Comparison of ENCODE assay signal across 9 mouse cellular contexts in genomic region chr7:63925413-63926360, GRCm38 (mm10). TPM values are rescaled to one million over a fixed set of nuclear protein-coding genes. Genes with fewer than 3 reads are reported as not detected.
A peak's percentile ranks its signal among the peaks of the same experiment; 100 is the strongest.
DNase-seq lines count a peak whose midpoint lies in the region; ATAC-seq and TF ChIP-seq lines count a peak whose summit lies in the region.
"Had no signal": no experiment of that assay in that cellular context is flagged by ENCODE, and none has a peak within 500 bp of the region (broad histone marks: within the 10 kb centered on the region; RNA-seq: fewer than 3 reads in every experiment).

No protein-coding gene starts in this region.

- H3K79me2 ChIP-seq in C2C12 (ENCODE audit: control insufficient read depth, insufficient read depth), result peaks cover 96% of the 10 kb centered on the region

- no peaks in the 10 kb centered on the region for H3K36me3 ChIP-seq in C2C12 (ENCODE audit: control insufficient read depth, insufficient read depth)
- no peaks in the 10 kb centered on the region for H3K36me3 ChIP-seq in embryonic facial prominence, embryonic 15.5 days
- no peaks in the 10 kb centered on the region for H3K36me3 ChIP-seq in midbrain, embryonic 14.5 days (ENCODE audit: control insufficient read depth, insufficient read depth, low read length)

- peak; percentile 22; the same call in 1 of the 2 replicates for ATAC-seq in embryonic facial prominence, embryonic 15.5 days (ENCODE audit: insufficient number of reproducible peaks, low FRiP score, low TSS enrichment, low read depth)
- ATAC-seq in midbrain, embryonic 14.5 days (ENCODE audit: low FRiP score, low TSS enrichment), result 0 out of 2 replicates have a peak, but pooled peaks have one; percentile 22

- H3K4me2 ChIP-seq in embryonic facial prominence, embryonic 15.5 days (replicated peaks), result peak overlapping the region; percentile 29
- no peak overlapping the region for H3K4me2 ChIP-seq in midbrain, embryonic 14.5 days (ENCODE audit: low read length)

- no peak overlapping the region for H3K9ac ChIP-seq in embryonic facial prominence, embryonic 15.5 days
- H3K9ac ChIP-seq in midbrain, embryonic 14.5 days (replicated peaks; ENCODE audit: low read length), result no peak overlapping the region

- TF ChIP-seq CTCF in C2C12 (IDR thresholded peaks at IDR 0.05; ENCODE audit: control insufficient read depth, insufficient read depth, insufficient read length), result no peak
- no peak for TF ChIP-seq CTCF in left cerebral cortex, adult 2 months (IDR thresholded peaks at IDR 0.05)

- no peaks in the 10 kb centered on the region for H3K27me3 ChIP-seq in C2C12 (ENCODE audit: control insufficient read depth, insufficient read depth, insufficient read length)
- no peaks in the 10 kb centered on the region for H3K27me3 ChIP-seq in embryonic facial prominence, embryonic 15.5 days
- H3K27me3 ChIP-seq in midbrain, embryonic 14.5 days (ENCODE audit: control insufficient read depth, insufficient read depth, low read length), result no peaks in the 10 kb centered on the region

- intact Hi-C loops in heart, postnatal 36 days (cut with DNase I), result no loop called here
- intact Hi-C loops in left cerebral cortex, adult 2 months (cut with DNase I), result loop anchor here (1.0 to 2.0 kb wide), 3 partner anchors 11 to 67 kb away; no protein-coding TSS in a partner anchor

- peak overlapping the region; percentile 76 for H3K27ac ChIP-seq in embryonic facial prominence, embryonic 15.5 days (replicated peaks)
- peak overlapping the region; percentile 95 for H3K27ac ChIP-seq in left cerebral cortex, adult 2 months
- H3K27ac ChIP-seq in midbrain, embryonic 14.5 days (replicated peaks; ENCODE audit: low read depth, low read length), result no peak overlapping the region

- peak overlapping the region; percentile 7 for H3K4me3 ChIP-seq in C2C12 (ENCODE audit: insufficient read depth, poor library complexity, severe bottlenecking)
- H3K4me3 ChIP-seq in embryonic facial prominence, embryonic 15.5 days (replicated peaks), result no peak overlapping the region
- no peak overlapping the region for H3K4me3 ChIP-seq in left cerebral cortex, adult 2 months
- no peak overlapping the region for H3K4me3 ChIP-seq in midbrain, embryonic 14.5 days (replicated peaks; ENCODE audit: low read depth, low read length)

- H3K9me3 ChIP-seq in embryonic facial prominence, embryonic 15.5 days (replicated peaks), result no peaks in the 10 kb centered on the region
- H3K9me3 ChIP-seq in midbrain, embryonic 14.5 days (ENCODE audit: control insufficient read depth, low read length), result no peaks in the 10 kb centered on the region

- H3K4me1 ChIP-seq in embryonic facial prominence, embryonic 15.5 days, result peaks cover 48% of the 10 kb centered on the region
- H3K4me1 ChIP-seq in midbrain, embryonic 14.5 days (ENCODE audit: control insufficient read depth, insufficient read depth, low read length), result peaks cover 14% of the 10 kb centered on the region

- WGBS in embryonic facial prominence, embryonic 15.5 days, result 47% methylated on average over 14 of the region's 14 CpGs
- 79% methylated on average over 14 of the region's 14 CpGs for WGBS in midbrain, embryonic 14.5 days

- DNase-seq in cerebellum, adult 9-10 months, result peak; percentile 57
- DNase-seq in cerebellum, adult 8-10 months, result no peak
- DNase-seq in heart, postnatal 36 days, result peak; percentile 73 to 80
- peak; percentile 72 to 74 for DNase-seq in left cerebral cortex, adult 2 months (ENCODE audit: extremely low spot score in 1 of 2, low spot score in 2 of 2)
- DNase-seq in midbrain, embryonic 14.5 days, result peak; percentile 43
- peak; percentile 66 to 78 for DNase-seq in thymus, adult 18-20 months

- peaks cover 85% of the 10 kb centered on the region for H3K79me3 ChIP-seq in C2C12 (ENCODE audit: low read depth)

- peak overlapping the region; percentile 52 for H3ac ChIP-seq in C2C12 (ENCODE audit: control insufficient read depth, insufficient read length, low read depth)

TF ChIP-seq in C2C12, 6 proteins besides CTCF, POLR2A, EP300 and RAD21:
- TF ChIP-seq CEBPB (IDR thresholded peaks at IDR 0.05; ENCODE audit: low read depth), result no peak
- TF ChIP-seq USF1 (IDR thresholded peaks at IDR 0.05; ENCODE audit: low read depth), result no peak
- no peak for TF ChIP-seq MYOG (IDR thresholded peaks at IDR 0.05; ENCODE audit: control insufficient read depth, extremely low read depth, insufficient read length)
- no peak for TF ChIP-seq MYOD1 (IDR thresholded peaks at IDR 0.05; ENCODE audit: control insufficient read depth, insufficient read length, low read depth)
- no peak for TF ChIP-seq FOSL1 (IDR thresholded peaks at IDR 0.05; ENCODE audit: insufficient read depth, low read length, poor library complexity, severe bottlenecking)
- TF ChIP-seq MAX (IDR thresholded peaks at IDR 0.05), result no peak
TF ChIP-seq in C2C12: peak in this region for 0.

RNA-seq across cellular contexts. Expression of gene E030018B13Rik, which starts 9.0 kb away (rescaled TPM):
- polyA plus RNA-seq in C2C12 (2012; fragmentation: generic; extraction: Trizol), result 0.06 TPM
- 0.16 and 0.22 TPM in 2 replicates for polyA plus RNA-seq in embryonic facial prominence, embryonic 15.5 days (2015; fragmentation: Nextera tagmentation; extraction: Ambion mirVana)
- not detected for total RNA-seq in heart, postnatal 36 days (2021)
- not detected for total RNA-seq in left cerebral cortex, adult 2 months (2021)
- polyA plus RNA-seq in midbrain, embryonic 14.5 days (2014; fragmentation: Nextera tagmentation; extraction: Ambion mirVana), result not detected in 2 replicates
- total RNA-seq: gastrocnemius, adult 8-10 months had no signal

RNA-seq across cellular contexts. Expression of gene Klf13, which starts 13.0 kb away (rescaled TPM):
- 20.1 TPM for polyA plus RNA-seq in C2C12 (2012; fragmentation: generic; extraction: Trizol)
- polyA plus RNA-seq in embryonic facial prominence, embryonic 15.5 days (2015; fragmentation: Nextera tagmentation; extraction: Ambion mirVana), result 39.2 and 39.9 TPM in 2 replicates
- total RNA-seq in heart, postnatal 36 days (2021), result 10 to 100 TPM; 49.2 to 58.7 TPM
- 100 to 1,000 TPM; 179 to 199 TPM for total RNA-seq in left cerebral cortex, adult 2 months (2021)
- 20.5 and 24.9 TPM in 2 replicates for polyA plus RNA-seq in midbrain, embryonic 14.5 days (2014; fragmentation: Nextera tagmentation; extraction: Ambion mirVana)
